Mouse (Mus musculus): ENCODE results near the gene Acer1.

The Acer1 gene

GRCm38 (mm10) chr17:56982013-56982412, at the start of gene Acer1:
Acer1 (minus strand) TSS chr17:56982126.
- no peak for TF ChIP-seq GATA4 (IDR thresholded peaks at IDR 0.05; ENCODE audit: insufficient replicate concordance, low read length)

DNA sequence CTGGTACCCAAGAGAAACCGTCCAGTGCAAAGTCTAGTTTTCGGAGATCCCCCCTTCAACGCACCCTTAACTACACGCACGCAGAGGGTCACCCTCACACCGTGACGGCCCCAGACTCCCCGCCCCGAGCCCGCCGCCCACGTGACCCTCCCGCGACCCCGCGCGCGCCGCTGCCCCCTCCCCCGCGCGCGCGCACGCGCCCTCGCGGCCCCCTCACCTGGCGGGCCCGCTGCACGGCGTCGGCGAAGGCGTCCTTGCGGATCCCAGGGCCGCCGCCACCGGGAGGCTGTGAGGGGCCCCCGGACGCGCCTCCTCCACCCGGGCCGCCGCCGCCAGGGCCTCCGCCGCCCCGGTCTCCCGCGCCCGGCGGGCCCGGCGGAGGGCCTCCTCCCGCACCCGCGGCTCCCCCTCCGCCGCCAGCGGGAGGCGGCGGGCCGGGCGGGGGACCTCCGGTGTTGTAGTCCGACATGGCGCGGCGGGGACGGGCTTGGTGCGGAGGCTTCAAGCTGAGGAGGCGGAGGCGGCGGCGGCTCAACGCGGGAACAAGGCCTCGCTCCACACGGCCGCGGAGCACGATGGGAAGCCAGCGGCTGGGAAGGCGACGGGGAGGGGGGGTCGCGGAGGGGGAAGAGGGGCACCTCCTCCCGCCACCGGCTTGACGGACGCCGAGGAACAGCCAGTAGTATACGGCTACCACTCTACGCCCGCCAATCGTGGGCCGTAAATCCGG, 49.2 kb upstream of the Acer1 start, which contains the start of gene Khsrp:
Khsrp (minus strand) TSS at position 592 of the 730 bp plus-strand sequence.
- TF ChIP-seq GATA4 (IDR thresholded peaks at IDR 0.05; ENCODE audit: insufficient replicate concordance, low read length) = no peak

DNA sequence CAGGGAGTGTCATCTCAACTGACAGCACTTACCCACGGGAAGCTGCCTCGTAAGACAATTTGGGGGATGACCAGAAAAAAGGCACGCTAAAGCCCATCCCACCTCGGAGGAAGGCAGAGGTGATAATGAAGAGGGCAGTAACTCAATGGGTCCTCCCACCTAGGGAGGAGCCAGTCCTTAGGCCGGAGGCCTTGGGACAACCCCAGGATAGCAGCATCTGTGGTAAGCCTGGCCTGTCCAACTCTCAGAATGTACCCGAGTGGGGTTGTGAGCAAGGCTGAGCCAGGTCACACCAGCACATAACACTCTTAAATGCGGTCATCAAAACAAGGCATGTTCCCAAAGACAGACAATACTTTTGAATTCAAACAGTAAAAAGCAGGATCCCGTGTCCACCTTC, 47.8 kb upstream of the Acer1 start:
- TF ChIP-seq GATA4 (IDR thresholded peaks at IDR 0.05; ENCODE audit: insufficient replicate concordance, low read length) = no peak

GRCm38 (mm10) chr17:57027471-57027870, 45.5 kb upstream of the Acer1 start:
- TF ChIP-seq GATA4 (IDR thresholded peaks at IDR 0.05; ENCODE audit: insufficient replicate concordance, low read length) = no peak

- TF ChIP-seq GATA4 (IDR thresholded peaks at IDR 0.05; ENCODE audit: insufficient replicate concordance, low read length) = no peak
These were observed 39.0 kb upstream of the Acer1 start for GRCm38 (mm10) chr17:57020960-57021359.

DNA sequence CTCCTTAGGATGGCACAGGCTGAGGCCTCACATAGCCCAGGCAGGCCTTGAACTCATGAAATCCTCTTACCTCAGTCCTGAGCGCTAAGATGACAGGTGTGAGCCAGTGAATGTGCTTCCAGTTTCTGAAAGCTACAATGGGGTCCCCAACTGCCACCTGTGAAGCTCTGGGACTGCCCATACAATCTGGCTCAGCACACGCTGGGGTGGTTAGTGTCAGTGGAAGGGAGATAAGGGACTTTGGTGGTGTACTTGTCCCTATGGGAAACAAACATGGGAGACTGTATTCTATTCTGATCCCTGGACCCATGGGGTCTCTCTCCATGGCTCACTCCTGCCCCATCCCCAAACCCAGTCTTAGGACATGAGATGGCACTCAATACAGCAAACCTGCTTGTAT, 37.8 kb upstream of the Acer1 start:
- TF ChIP-seq GATA4 (IDR thresholded peaks at IDR 0.05; ENCODE audit: insufficient replicate concordance, low read length) = no peak

GRCm38 (mm10) chr17:57012245-57012795, 30.4 kb upstream of the Acer1 start:
- no peak for TF ChIP-seq GATA4 (IDR thresholded peaks at IDR 0.05; ENCODE audit: insufficient replicate concordance, low read length)

DNA sequence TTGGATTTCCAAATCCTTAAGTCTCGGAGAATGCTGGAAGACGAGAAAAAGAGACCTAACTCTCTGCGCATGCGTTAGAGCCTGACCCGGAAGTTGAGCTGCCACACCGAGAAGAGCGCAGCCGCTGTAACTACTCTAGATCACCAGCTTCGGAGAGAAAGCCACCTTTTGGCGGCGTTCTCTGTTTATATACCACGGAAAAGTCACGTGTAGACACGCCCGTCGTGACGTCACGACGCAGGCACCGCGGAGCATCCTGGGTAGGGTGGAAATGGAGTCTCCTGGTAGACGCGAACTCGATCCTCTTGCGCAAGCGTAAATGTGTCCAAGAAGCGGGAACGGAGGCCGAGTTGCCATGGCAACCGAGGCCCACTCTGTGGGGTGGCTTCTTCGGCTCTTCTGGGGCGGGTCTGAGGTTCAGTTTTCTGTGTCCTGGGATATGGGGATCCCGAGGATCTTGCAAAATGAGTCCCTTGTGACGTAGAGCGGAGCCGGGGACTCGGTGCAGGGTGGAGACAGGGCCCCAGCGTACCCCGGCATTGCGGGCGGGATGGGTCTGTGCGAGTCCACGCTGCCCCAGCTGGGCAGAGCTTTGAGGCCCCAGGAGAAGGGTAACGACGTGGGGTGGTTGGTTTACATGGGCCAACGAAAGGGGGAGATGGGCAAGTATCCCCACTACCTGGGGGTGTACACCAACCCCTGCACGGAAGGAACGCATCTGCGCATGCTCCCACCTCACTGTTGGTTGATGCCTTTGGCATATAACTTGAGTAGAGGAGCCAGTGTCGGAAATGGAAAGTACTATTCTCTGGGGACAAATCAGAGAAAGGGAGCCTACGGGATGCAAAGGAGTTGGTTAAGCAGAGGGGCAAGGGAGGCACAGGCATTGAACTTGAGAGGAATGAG, 29.6 kb upstream of the Acer1 start, which contains the start of the genes Gtf2f1 and Gm17949:
Gtf2f1 (minus strand) TSS at position 53 of the 906 bp plus-strand sequence.
Gm17949 (plus strand) TSS at position 234 of the 906 bp plus-strand sequence.
- TF ChIP-seq GATA4 (IDR thresholded peaks at IDR 0.05; ENCODE audit: insufficient replicate concordance, low read length) = no peak

- no peak for TF ChIP-seq GATA4 (IDR thresholded peaks at IDR 0.05; ENCODE audit: insufficient replicate concordance, low read length)
These were observed 28.9 kb upstream of the Acer1 start for GRCm38 (mm10) chr17:57010911-57011235.

DNA sequence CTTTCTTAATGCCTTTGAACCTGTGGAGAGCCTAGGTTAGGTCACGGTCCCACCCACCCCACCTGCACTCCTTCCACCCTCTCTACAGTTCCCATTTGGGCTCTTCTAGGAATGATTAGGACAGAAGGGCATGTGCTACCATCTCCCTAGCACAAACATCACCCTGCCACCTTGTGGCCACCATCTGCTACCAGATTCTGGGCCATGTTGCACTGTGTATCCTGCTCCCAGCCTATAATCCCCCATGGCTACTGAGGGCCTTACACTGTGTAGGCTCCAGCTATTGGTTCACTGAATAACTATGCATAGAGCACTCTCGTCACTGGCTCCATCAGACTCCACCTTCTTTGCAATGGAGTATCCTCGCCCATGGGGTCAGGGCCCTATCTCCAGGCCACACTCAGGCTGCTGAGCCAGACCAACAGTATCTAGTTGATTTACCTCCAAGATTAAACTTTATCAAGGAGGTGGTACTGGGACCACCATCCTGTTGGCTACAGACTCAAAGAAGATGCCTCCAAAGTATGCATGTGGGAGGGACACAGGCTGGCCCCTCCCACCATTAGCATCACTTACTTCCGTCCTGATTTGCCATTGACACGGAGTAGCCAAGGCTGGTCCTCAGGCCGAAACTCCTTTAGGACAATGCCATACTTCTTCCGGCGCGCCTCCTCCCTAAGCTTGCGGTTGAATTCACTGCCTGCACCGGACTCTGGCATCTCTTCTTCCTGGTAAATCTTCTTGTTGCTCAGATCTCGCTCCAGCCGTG, 25.4 kb upstream of the Acer1 start:
- no peak for TF ChIP-seq GATA4 (IDR thresholded peaks at IDR 0.05; ENCODE audit: insufficient replicate concordance, low read length)

GRCm38 (mm10) chr17:57003994-57004393, 22.1 kb upstream of the Acer1 start:
- no peak for TF ChIP-seq GATA4 (IDR thresholded peaks at IDR 0.05; ENCODE audit: insufficient replicate concordance, low read length)

DNA sequence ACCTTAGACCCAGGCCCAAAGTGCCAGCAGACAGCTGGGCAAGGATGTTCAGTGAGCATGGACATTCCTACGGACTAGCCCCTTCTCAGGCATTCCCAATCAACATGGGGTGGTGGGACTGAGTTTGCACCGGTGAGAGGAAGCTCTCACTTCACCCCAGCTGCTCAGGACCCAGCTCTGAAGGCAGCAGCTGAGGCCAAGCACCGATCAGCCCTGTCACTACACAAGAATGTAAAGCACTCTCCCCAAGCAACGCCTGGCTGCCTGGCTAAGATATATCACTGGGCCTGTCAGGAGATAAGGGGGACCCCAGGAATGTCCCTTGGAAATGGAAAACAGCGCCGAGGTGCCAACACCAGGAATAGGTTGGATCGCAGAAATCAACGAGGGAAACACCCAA, 19.3 kb upstream of the Acer1 start:
- no peak for TF ChIP-seq GATA4 (IDR thresholded peaks at IDR 0.05; ENCODE audit: insufficient replicate concordance, low read length)

DNA sequence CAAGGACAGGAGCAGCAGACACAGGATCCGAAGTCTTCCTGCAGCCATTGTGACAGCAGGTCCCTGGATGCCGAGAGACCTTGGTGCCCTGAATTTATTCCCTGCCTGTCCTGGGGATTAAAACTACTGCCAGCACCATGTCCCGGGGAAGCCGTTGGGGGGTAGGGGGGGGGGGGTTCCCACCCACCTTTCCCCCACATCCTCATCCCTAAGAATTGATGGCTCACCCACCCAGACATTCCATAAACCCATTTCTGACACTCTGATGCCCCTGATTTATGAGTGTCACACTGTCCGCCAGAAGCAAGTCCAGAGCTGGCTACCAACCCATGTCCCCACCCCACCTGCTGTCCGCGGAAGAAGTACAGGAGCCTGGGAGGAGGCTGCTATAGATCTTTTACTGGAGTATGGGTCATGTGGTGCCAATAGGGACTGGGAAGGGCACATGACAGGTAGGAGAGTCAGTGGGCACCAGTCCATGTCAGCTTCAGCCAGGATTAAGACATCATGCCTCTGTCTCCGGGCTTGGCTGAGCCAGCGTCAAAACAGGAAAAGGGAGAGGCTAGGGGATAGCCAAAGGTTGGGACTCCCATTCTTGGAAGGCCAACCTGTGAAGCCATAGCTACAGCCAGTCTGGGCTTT, 18.2 kb upstream of the Acer1 start, which contains the start of gene Pspn:
Pspn (minus strand) TSS at position 51 of the 642 bp plus-strand sequence.
- TF ChIP-seq GATA4 (IDR thresholded peaks at IDR 0.05; ENCODE audit: insufficient replicate concordance, low read length) = no peak

- TF ChIP-seq GATA4 (IDR thresholded peaks at IDR 0.05; ENCODE audit: insufficient replicate concordance, low read length) = no peak
These were observed 17.5 kb upstream of the Acer1 start for GRCm38 (mm10) chr17:56999414-56999813.
